Mouse (Mus musculus) left cerebral cortex, adult 2 months (tissue): ENCODE results near the gene Olfr96. TPM values are rescaled to one million over a fixed set of nuclear protein-coding genes. Genes with fewer than 3 reads are reported as not detected.
"Not testable (repeated sequence)": the region's sequence is repeated elsewhere in the genome, so short reads cannot be mapped to it uniquely, and the experiment has no call there.

Experiments used
- DNase-seq, 2 experiments: peaks; one replicate each; pipeline ENCODE4 v3.0.0; 2021 to 2022; ENCODE audit warnings: low spot score in 2 of 2, mixed read lengths in 1 of 2; ENCODE audit errors: extremely low spot score in 1 of 2
- H3K27ac ChIP-seq: fragments of 200-600 bp; 2 replicates; pipeline ENCODE4 v1.8.1; 2022
- H3K4me3 ChIP-seq: fragments of 200-600 bp; 2 replicates; pipeline ENCODE4 v1.8.1; 2022
- CTCF ChIP-seq: fragments of 200-600 bp; IDR thresholded peaks from 2 replicates; pipeline ENCODE4 v1.8.1; 2022; ENCODE audit warnings: antibody characterized with exemption, mild to moderate bottlenecking, moderate library complexity
- intact Hi-C: fragments of 180-260 bp; cut with DNase I; formaldehyde crosslinking; loops from one replicate; pipeline ENCODE4 v1.15.1; 2025
- total RNA-seq, 2 experiments: library from RNA; stranded (reverse); gene quantifications; 2 replicates each; pipeline ENCODE4 v1.2.3; 2021

Olfr96 gene
- total RNA-seq, 2 experiments from 2014 or later, result not detected

- no peak for TF ChIP-seq CTCF
- no peak within 1 kb of the TSS for H3K27ac ChIP-seq
- no peak within 1 kb of the TSS for H3K4me3 ChIP-seq
- DNase-seq, result no peak
- intact Hi-C loops, result no loop called here
Measured at GRCm38 (mm10) chr17:37213018-37213417, 6.9 kb upstream of the Olfr96 start, which contains the start of gene Olfr95. Gene Olfr95 (minus strand): TSS chr17:37213118.

- Histone ChIP-seq H3K27ac (no peak overlapping the region), H3K4me3 (no peak overlapping the region)
- TF ChIP-seq CTCF, result no peak
- no peak for DNase-seq
- intact Hi-C loops, result no loop called here
Measured at GRCm38 (mm10) chr17:37218486-37218885, 1.5 kb upstream of the Olfr96 start.

- no peak for DNase-seq
- intact Hi-C loops, result no loop called here
- no peak overlapping the region for H3K27ac ChIP-seq
Measured at GRCm38 (mm10) chr17:37221879-37222278, 1.9 kb downstream of the Olfr96 start.

GRCm38 (mm10) chr17:37237230-37237629 lies 17.3 kb downstream of the Olfr96 start, which contains the start of gene Olfr97:
Gene Olfr97 (minus strand): TSS chr17:37237330.
- H3K27ac ChIP-seq, DNase-seq, H3K4me3 ChIP-seq, intact Hi-C loops: not testable (repeated sequence)

More at GRCm38 (mm10) chr17:37221879-37222278, 1.9 kb downstream of the Olfr96 start:
- H3K4me3 ChIP-seq, result no peak overlapping the region
- peak; percentile 41 for TF ChIP-seq CTCF

GRCm38 (mm10) chr17:37242198-37242597 lies 22.3 kb downstream of the Olfr96 start:
- no peak overlapping the region for H3K4me3 ChIP-seq
- no peak for DNase-seq
- H3K27ac ChIP-seq, result no peak overlapping the region
- TF ChIP-seq CTCF, result no peak
- intact Hi-C loops, result no loop called here

- Histone ChIP-seq H3K27ac (no peak overlapping the region), H3K4me3 (no peak overlapping the region)
- TF ChIP-seq CTCF, result no peak; the same call in 1 of the 2 replicates
- intact Hi-C loops, result no loop called here
- DNase-seq, result peak; percentile 16 to 21
Measured at GRCm38 (mm10) chr17:37246715-37247114, 26.8 kb downstream of the Olfr96 start.

GRCm38 (mm10) chr17:37249460-37249859 lies 29.5 kb downstream of the Olfr96 start:
- DNase-seq, result no peak
- no peak for TF ChIP-seq CTCF
- no peak overlapping the region for H3K27ac ChIP-seq
- intact Hi-C loops, result no loop called here
- no peak overlapping the region for H3K4me3 ChIP-seq

GRCm38 (mm10) chr17:37250544-37250943 lies 30.6 kb downstream of the Olfr96 start:
- Histone ChIP-seq H3K4me3 (no peak overlapping the region), H3K27ac (no peak overlapping the region)
- DNase-seq, result no peak
- intact Hi-C loops, result no loop called here
- peak; percentile 48 for TF ChIP-seq CTCF

- intact Hi-C loops, result no loop called here
- no peak for TF ChIP-seq CTCF
- Histone ChIP-seq H3K27ac (no peak within 1 kb of the TSS), H3K4me3 (no peak within 1 kb of the TSS)
- no peak for DNase-seq
Measured at GRCm38 (mm10) chr17:37263626-37264025, 43.7 kb downstream of the Olfr96 start, which contains the start of gene Olfr98. Gene Olfr98 (minus strand): TSS chr17:37263749.

GRCm38 (mm10) chr17:37270058-37270701 lies 50.2 kb downstream of the Olfr96 start, which contains the start of gene H2-M3:
Gene H2-M3 (plus strand): TSS chr17:37270220.
- DNase-seq, result peak; percentile 88 to 91
- H3K27ac ChIP-seq, result peak within 1 kb of the TSS; percentile 10; the same call in 1 of the 2 replicates
- intact Hi-C loops, result no loop called here
- peak within 1 kb of the TSS; percentile 73 for H3K4me3 ChIP-seq
- no peak for TF ChIP-seq CTCF

GRCm38 (mm10) chr17:37270702-37271092 lies 50.8 kb downstream of the Olfr96 start:
- Histone ChIP-seq H3K4me3 (peak overlapping the region; percentile 73), H3K27ac (peak overlapping the region; percentile 10; the same call in 1 of the 2 replicates)
- intact Hi-C loops, result no loop called here
- TF ChIP-seq CTCF, result no peak
- DNase-seq, result peak in 1 of 2 experiments; percentile 12

- TF ChIP-seq CTCF, result no peak
- H3K4me3 ChIP-seq, result no peak overlapping the region
- no peak overlapping the region for H3K27ac ChIP-seq
- intact Hi-C loops, result no loop called here
- DNase-seq, result no peak
Measured at GRCm38 (mm10) chr17:37275626-37276248, 55.8 kb downstream of the Olfr96 start.

Other genes with a start within 250 kb of the Olfr96 start
- not detected for gene 2410137M14Rik, start 238.9 kb upstream of the Olfr96 start, total RNA-seq
- gene H2-M5, start 230.6 kb upstream of the Olfr96 start, total RNA-seq, result under 1 TPM; 0.61 to 0.75 TPM
- gene Zfp57, start 219.0 kb upstream of the Olfr96 start, total RNA-seq, result 10 to 100 TPM; 16.7 to 17.8 TPM
- 10 to 100 TPM; 29.1 to 29.2 TPM for gene Mog, start 196.7 kb upstream of the Olfr96 start, total RNA-seq
- gene Gabbr1, start 174.2 kb upstream of the Olfr96 start, total RNA-seq, result 100 to 1,000 TPM; 687 to 720 TPM
- gene Olfr90, start 131.6 kb upstream of the Olfr96 start, total RNA-seq, result under 1 TPM in 1 of 2 experiments, not detected in 1; 0.12 TPM
- not detected for gene Olfr91, start 121.9 kb upstream of the Olfr96 start, total RNA-seq
- gene Olfr92, start 100.1 kb upstream of the Olfr96 start, total RNA-seq, result not detected
- gene Olfr93, start 58.7 kb upstream of the Olfr96 start, total RNA-seq, result not detected
- gene Ubd, start 26.3 kb upstream of the Olfr96 start, total RNA-seq, result not detected
- gene Olfr94, start 19.2 kb upstream of the Olfr96 start, total RNA-seq, result not detected
- gene Olfr95, start 7.0 kb upstream of the Olfr96 start, total RNA-seq, result not detected
- gene Olfr97, start 17.2 kb downstream of the Olfr96 start, total RNA-seq, result not detected
- not detected for gene Olfr98, start 43.6 kb downstream of the Olfr96 start, total RNA-seq
- gene H2-M3, start 50.1 kb downstream of the Olfr96 start, total RNA-seq, result 1 to 10 TPM; 3.1 to 3.6 TPM
- not detected for gene Olfr99, start 63.3 kb downstream of the Olfr96 start, total RNA-seq
- gene Olfr101, start 84.2 kb downstream of the Olfr96 start, total RNA-seq, result not detected
- gene Olfr102, start 96.9 kb downstream of the Olfr96 start, total RNA-seq, result not detected
- not detected for gene Olfr103, start 119.6 kb downstream of the Olfr96 start, total RNA-seq
- not detected for gene Olfr104-ps, start 139.4 kb downstream of the Olfr96 start, total RNA-seq
- gene Olfr105-ps, start 158.9 kb downstream of the Olfr96 start, total RNA-seq, result not detected
- gene Olfr106-ps, start 170.2 kb downstream of the Olfr96 start, total RNA-seq, result not detected
- gene Olfr107, start 179.1 kb downstream of the Olfr96 start, total RNA-seq, result not detected
- gene Olfr108, start 225.3 kb downstream of the Olfr96 start, total RNA-seq, result not detected
- gene Olfr109, start 238.8 kb downstream of the Olfr96 start, total RNA-seq, result not detected